ENCODE assay signal across 8 mouse cellular contexts in genomic region chr14:29940877-29941276, GRCm38 (mm10). TPM values are rescaled to one million over a fixed set of nuclear protein-coding genes. Genes with fewer than 3 reads are reported as not detected.
DNase-seq lines count a peak whose midpoint lies in the region; ATAC-seq and TF ChIP-seq lines count a peak whose summit lies in the region.

No protein-coding gene starts in this region.

- peaks cover 8% of the 10 kb centered on the region for H3K4me1 ChIP-seq in heart, embryonic 12.5 days (replicated peaks)
- H3K4me1 ChIP-seq in CH12.LX (ENCODE audit: control insufficient read depth in 1 of 2, insufficient read depth in 2 of 2) = no peaks in the 10 kb centered on the region
- peaks cover 5% of the 10 kb centered on the region; the same call in 1 of the 2 replicates for H3K4me1 ChIP-seq in forebrain, embryonic 15.5 days

- TF ChIP-seq POLR2A in CH12.LX (IDR thresholded peaks at IDR 0.05; ENCODE audit: low read depth, low read length) = no peak

- TF ChIP-seq RAD21 in CH12.LX (IDR thresholded peaks at IDR 0.05; ENCODE audit: low read depth, low read length) = peak; percentile 89

- no peaks in the 10 kb centered on the region for H3K79me2 ChIP-seq in CH12.LX (replicated peaks; ENCODE audit: control insufficient read depth, extremely low read depth, insufficient read depth, poor library complexity, severe bottlenecking)

- H3K27me3 ChIP-seq in heart, embryonic 12.5 days (replicated peaks) = peaks cover 15% of the 10 kb centered on the region
- peaks cover 43% of the 10 kb centered on the region for H3K27me3 ChIP-seq in CH12.LX (replicated peaks)
- H3K27me3 ChIP-seq in forebrain, embryonic 15.5 days = no peaks in the 10 kb centered on the region

- 20% methylated on average over 2 of the region's 2 CpGs for WGBS in heart, embryonic 12.5 days
- 9% methylated on average over 2 of the region's 2 CpGs for WGBS in forebrain, embryonic 15.5 days

- dilution Hi-C loops in CH12.LX (cut with MboI; ENCODE audit: extremely low pct_ligation_motif_present, extremely low pct_unique_long_range_greater_than_20kb, low sequenced_read_pairs) = no loop called here

- no peaks in the 10 kb centered on the region for H3K9me3 ChIP-seq in heart, embryonic 12.5 days (replicated peaks)
- no peaks in the 10 kb centered on the region for H3K9me3 ChIP-seq in CH12.LX (replicated peaks; ENCODE audit: low read length)
- no peaks in the 10 kb centered on the region for H3K9me3 ChIP-seq in forebrain, embryonic 15.5 days

- H3K4me2 ChIP-seq in heart, embryonic 12.5 days = no peak overlapping the region
- H3K4me2 ChIP-seq in CH12.LX (ENCODE audit: insufficient read depth, low read depth, poor library complexity, severe bottlenecking) = no peak overlapping the region
- no peak overlapping the region for H3K4me2 ChIP-seq in forebrain, embryonic 15.5 days (replicated peaks)

- ATAC-seq in heart, embryonic 12.5 days (ENCODE audit: insufficient number of reproducible peaks, low FRiP score) = no peak
- peak; percentile 41; the same call in 1 of the 2 replicates for ATAC-seq in forebrain, embryonic 15.5 days (replicated peaks)
- ATAC-seq in megakaryocyte-erythroid progenitor cell, adult 5-6 weeks (replicated peaks; ENCODE audit: low FRiP score, low TSS enrichment, poor library complexity, severe bottlenecking) = peak; percentile 71; the same call in 1 of the 2 replicates

- H3K27ac ChIP-seq in heart, embryonic 12.5 days (ENCODE audit: poor library complexity, severe bottlenecking) = no peak overlapping the region
- H3K27ac ChIP-seq in CH12.LX (ENCODE audit: insufficient read depth, low read depth) = no peak overlapping the region
- H3K27ac ChIP-seq in forebrain, embryonic 15.5 days (replicated peaks) = no peak overlapping the region
- no peak overlapping the region for H3K27ac ChIP-seq in layer of hippocampus, adult 2 months

- in situ Hi-C loops in CH12.LX (cut with MboI; ENCODE audit: low pct_ligation_motif_present, low pct_unique_long_range_greater_than_20kb, low sequenced_read_pairs) = loop anchor here (25.0 kb wide), 2 partner anchors 254 to 429 kb away; no protein-coding TSS in a partner anchor

- peak; percentile 63 to 79 for TF ChIP-seq CTCF in CH12.LX (conservative IDR thresholded peaks at IDR 0.05 in 1 of 2, IDR thresholded peaks at IDR 0.05 in 1 of 2; ENCODE audit: low read depth in 2 of 2, low read length in 2 of 2)
- peak; percentile 88 for TF ChIP-seq CTCF in layer of hippocampus, adult 2 months (conservative IDR thresholded peaks at IDR 0.05)

- H3K9ac ChIP-seq in heart, embryonic 12.5 days = no peak overlapping the region
- H3K9ac ChIP-seq in CH12.LX (ENCODE audit: insufficient read depth, low read depth) = no peak overlapping the region
- no peak overlapping the region for H3K9ac ChIP-seq in forebrain, embryonic 15.5 days (replicated peaks)

- no peak for TF ChIP-seq EP300 in CH12.LX (IDR thresholded peaks at IDR 0.05; ENCODE audit: low read length)

- H3K36me3 ChIP-seq in heart, embryonic 12.5 days = no peaks in the 10 kb centered on the region
- no peaks in the 10 kb centered on the region for H3K36me3 ChIP-seq in CH12.LX (replicated peaks in 1 of 2; ENCODE audit: control insufficient read depth in 1 of 2, insufficient read depth in 1 of 2, low read length in 1 of 2)
- H3K36me3 ChIP-seq in forebrain, embryonic 15.5 days = no peaks in the 10 kb centered on the region

- DNase-seq in heart, adult 18-20 months = peak; percentile 38 to 69
- DNase-seq in CH12.LX (ENCODE audit: extremely low read depth) = peak; percentile 51
- DNase-seq in c-Kit-positive CD71-positive TER-119-negative erythroid progenitor cells, embryonic 14.5 days (ENCODE audit: low read depth) = peak; percentile 11
- DNase-seq in layer of hippocampus, adult 2 months (ENCODE audit: low spot score in 2 of 2) = peak; percentile 63 to 71
- DNase-seq in telencephalon, adult 2 months (ENCODE audit: low read depth, low spot score) = peak; percentile 40

- H3K4me3 ChIP-seq in heart, embryonic 12.5 days = no peak overlapping the region
- H3K4me3 ChIP-seq in CH12.LX (replicated peaks in 1 of 3; ENCODE audit: low read depth in 2 of 3, low read length in 2 of 3, poor library complexity in 1 of 3) = no peak overlapping the region
- no peak overlapping the region for H3K4me3 ChIP-seq in forebrain, embryonic 15.5 days
- no peak overlapping the region for H3K4me3 ChIP-seq in layer of hippocampus, adult 2 months

TF ChIP-seq in CH12.LX, 34 proteins besides CTCF, POLR2A, EP300 and RAD21:
- TF ChIP-seq ETS1 (conservative IDR thresholded peaks at IDR 0.05; ENCODE audit: low read depth, low read length) (no peak), TBP (conservative IDR thresholded peaks at IDR 0.05; ENCODE audit: low read depth, low read length) (no peak), ZC3H11A (IDR thresholded peaks at IDR 0.05; ENCODE audit: low read depth, low read length) (0 out of 2 replicates have a peak, but pooled peaks have one; percentile 3), NELFE (IDR thresholded peaks at IDR 0.05; ENCODE audit: low read depth, low read length) (0 out of 2 replicates have a peak, but pooled peaks have one; percentile 34), SMC3 (IDR thresholded peaks at IDR 0.05; ENCODE audit: low read depth, low read length) (peak; percentile 59), ZNF384 (IDR thresholded peaks at IDR 0.05; ENCODE audit: low read depth, low read length) (peak; percentile 68), USF2 (conservative IDR thresholded peaks at IDR 0.05; ENCODE audit: low read depth, low read length) (no peak), TCF12 (IDR thresholded peaks at IDR 0.05; ENCODE audit: low read depth, low read length) (no peak), GABPA (IDR thresholded peaks at IDR 0.05; ENCODE audit: insufficient replicate concordance, low read depth, low read length) (no peak), USF1 (IDR thresholded peaks at IDR 0.05; ENCODE audit: low read depth, low read length) (no peak)
TF ChIP-seq in CH12.LX: peak in this region for 4.

RNA-seq across cellular contexts. Expression of gene Selenok, which starts 27.2 kb away (rescaled TPM):
- total RNA-seq in heart, adult 18-20 months (2021) = 10 to 100 TPM; 86.6 to 94.6 TPM
- polyA plus RNA-seq in heart, embryonic 12.5 days (2016; fragmentation: Nextera tagmentation; extraction: Ambion mirVana) = 217 and 231 TPM in 2 replicates
- total RNA-seq in CH12.LX (2012; rRNA removed) (48.5 and 59.6 TPM in 2 replicates), CH12.LX (2014; rRNA removed) (83.7 and 88.8 TPM in 2 replicates)
- polyA plus RNA-seq in CH12.LX (2012; ENCODE audit: insufficient read length, low read depth) = 63.0 and 71.9 TPM in 2 replicates
- 440 and 448 TPM in 2 replicates for polyA plus RNA-seq in forebrain, embryonic 15.5 days (2015; fragmentation: Nextera tagmentation; extraction: Ambion mirVana)
- 100 to 1,000 TPM; 107 to 110 TPM for total RNA-seq in layer of hippocampus, adult 2 months (2021)
- 42.7 and 60.3 TPM in 2 replicates for total RNA-seq in megakaryocyte-erythroid progenitor cell, adult 5-6 weeks (2014; fragmentation: Nextera tagmentation)
- 101 and 175 TPM in 2 replicates for total RNA-seq in megakaryocyte-erythroid progenitor cell, adult 5-6 weeks (2017)

RNA-seq across cellular contexts. Expression of gene Actr8, which starts 37.3 kb away (rescaled TPM):
- 10 to 100 TPM; 37.7 to 40.7 TPM for total RNA-seq in heart, adult 18-20 months (2021)
- polyA plus RNA-seq in heart, embryonic 12.5 days (2016; fragmentation: Nextera tagmentation; extraction: Ambion mirVana) = 51.8 and 57.5 TPM in 2 replicates
- total RNA-seq in CH12.LX (2012; rRNA removed) = 33.7 and 34.3 TPM in 2 replicates
- 32.8 and 33.4 TPM in 2 replicates for total RNA-seq in CH12.LX (2014; rRNA removed)
- polyA plus RNA-seq in CH12.LX (2012; ENCODE audit: insufficient read length, low read depth) = 26.7 and 32.0 TPM in 2 replicates
- 85.2 and 86.6 TPM in 2 replicates for polyA plus RNA-seq in forebrain, embryonic 15.5 days (2015; fragmentation: Nextera tagmentation; extraction: Ambion mirVana)
- 10 to 100 TPM; 84.0 to 90.4 TPM for total RNA-seq in layer of hippocampus, adult 2 months (2021)
- total RNA-seq in megakaryocyte-erythroid progenitor cell, adult 5-6 weeks (2014; fragmentation: Nextera tagmentation) = 29.2 and 29.7 TPM in 2 replicates
- 24.0 and 54.9 TPM in 2 replicates for total RNA-seq in megakaryocyte-erythroid progenitor cell, adult 5-6 weeks (2017)

Comparison
In these comparisons a context has a peak if more than half of its experiments do, and no peak if none do; other contexts are left out.
1. DNase-seq: peak in every context shown above with its lines; median percentile 67 in layer of hippocampus, adult 2 months; 54 in heart, adult 18-20 months; 51 in CH12.LX; 40 in telencephalon, adult 2 months; 11 in c-Kit-positive CD71-positive TER-119-negative erythroid progenitor cells, embryonic 14.5 days.